In the genomic region with DNA sequence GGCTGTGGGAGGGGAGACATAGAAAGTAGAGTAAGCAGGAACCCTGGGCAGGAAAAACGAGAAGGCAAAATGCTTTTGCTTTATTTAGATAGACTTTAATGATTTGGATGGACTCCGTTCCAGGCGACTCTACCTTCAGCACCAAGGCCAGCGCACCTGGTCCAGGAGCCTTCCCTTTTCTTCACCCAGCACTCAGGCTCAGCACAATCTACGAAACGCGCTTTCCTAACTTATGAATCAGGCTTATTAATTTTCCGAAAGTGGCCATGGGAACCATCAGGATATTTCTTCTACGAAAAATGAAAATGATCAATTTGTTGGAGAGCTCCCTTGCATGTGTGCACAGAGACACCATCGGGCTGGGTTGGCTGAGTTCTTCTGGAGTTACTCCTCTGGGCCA, we compare ENCODE assay signal across 10 mouse cellular contexts. TPM values are rescaled to one million over a fixed set of nuclear protein-coding genes. Genes with fewer than 3 reads are reported as not detected.
DNase-seq lines count a peak whose midpoint lies in the region; ATAC-seq lines count a peak whose summit lies in the region.
"Had no signal": no experiment of that assay in that cellular context is flagged by ENCODE, and none has a peak within 500 bp of the region (broad histone marks: within the 10 kb centered on the region; RNA-seq: fewer than 3 reads in every experiment).

No protein-coding gene starts in this region.

- no peaks in the 10 kb centered on the region for H3K36me3 ChIP-seq in heart, embryonic 10.5 days
- no peaks in the 10 kb centered on the region for H3K36me3 ChIP-seq in midbrain, embryonic 13.5 days
- H3K36me3 ChIP-seq: heart, embryonic 13.5 days had no signal

- no peaks in the 10 kb centered on the region for H3K9me3 ChIP-seq in heart, embryonic 10.5 days
- H3K9me3 ChIP-seq in midbrain, embryonic 13.5 days, result no peaks in the 10 kb centered on the region
- H3K9me3 ChIP-seq: heart, embryonic 13.5 days had no signal

- DNase-seq in heart, embryonic 10.5 days (ENCODE audit: low spot score), result peak; percentile 85
- DNase-seq in heart, postnatal 25 days (ENCODE audit: low spot score), result no peak
- peak; percentile 21 for DNase-seq in 416B (ENCODE audit: low read depth)
- peak; percentile 16 for DNase-seq in c-Kit-positive CD71-positive TER-119-positive erythroid progenitor cells, embryonic 14.5 days (ENCODE audit: low spot score)
- DNase-seq in kidney, postnatal 4 days, result peak; percentile 88 to 90
- peak; percentile 8 for DNase-seq in thymus, postnatal 25 days
- DNase-seq in frontal cortex, adult 2 months (ENCODE audit: extremely low spot score in 1 of 2, low spot score in 1 of 2), result no peak

- intact Hi-C loops in heart, postnatal 25 days (cut with DNase I), result no loop called here

- peaks cover 19% of the 10 kb centered on the region for H3K4me1 ChIP-seq in heart, embryonic 10.5 days
- H3K4me1 ChIP-seq in midbrain, embryonic 13.5 days (replicated peaks), result peaks cover 24% of the 10 kb centered on the region

- no peak overlapping the region for H3K27ac ChIP-seq in heart, embryonic 10.5 days
- no peak overlapping the region for H3K27ac ChIP-seq in midbrain, embryonic 13.5 days
- H3K27ac ChIP-seq: heart, embryonic 13.5 days had no signal

- 7% methylated on average over 10 of the region's 10 CpGs for WGBS in heart, embryonic 10.5 days
- WGBS in midbrain, embryonic 13.5 days, result 4% methylated on average over 10 of the region's 10 CpGs

- no peak overlapping the region for H3K4me2 ChIP-seq in midbrain, embryonic 13.5 days (replicated peaks)
- H3K4me2 ChIP-seq: heart, embryonic 13.5 days had no signal

- H3K27me3 ChIP-seq in heart, embryonic 10.5 days (ENCODE audit: insufficient read depth, poor library complexity, severe bottlenecking), result peaks cover 83% of the 10 kb centered on the region
- H3K27me3 ChIP-seq in midbrain, embryonic 13.5 days, result peaks cover 95% of the 10 kb centered on the region

- ATAC-seq in midbrain, embryonic 13.5 days, result no peak

- no peak overlapping the region for H3K9ac ChIP-seq in midbrain, embryonic 13.5 days (replicated peaks)
- H3K9ac ChIP-seq: heart, embryonic 13.5 days had no signal

- no peak overlapping the region for H3K4me3 ChIP-seq in heart, embryonic 10.5 days
- H3K4me3 ChIP-seq in midbrain, embryonic 13.5 days (replicated peaks), result no peak overlapping the region
- H3K4me3 ChIP-seq: heart, embryonic 13.5 days had no signal

RNA-seq across cellular contexts. Expression of a gene that starts 16.4 kb away (rescaled TPM):
- polyA plus RNA-seq in heart, embryonic 10.5 days (2016; fragmentation: Nextera tagmentation; extraction: Ambion mirVana), result not detected in 2 replicates
- not detected for total RNA-seq in heart, postnatal 25 days (2021)
- polyA plus RNA-seq in frontal cortex, adult 2 months (2012; rRNA removed), result not detected in 2 replicates
- polyA plus RNA-seq in midbrain, embryonic 13.5 days (2015; fragmentation: Nextera tagmentation; extraction: Ambion mirVana), result 0.70 and 0.71 TPM in 2 replicates
- total RNA-seq: neutrophil, adult 5-6 weeks had no signal
- polyA plus RNA-seq: heart, embryonic 13.5 days had no signal

RNA-seq across cellular contexts. Expression of a gene that starts 57.8 kb away (rescaled TPM):
- 23.9 and 29.6 TPM in 2 replicates for polyA plus RNA-seq in heart, embryonic 10.5 days (2016; fragmentation: Nextera tagmentation; extraction: Ambion mirVana)
- 10 to 100 TPM; 59.2 to 64.0 TPM for total RNA-seq in heart, postnatal 25 days (2021)
- 40.2 and 44.4 TPM in 2 replicates for polyA plus RNA-seq in frontal cortex, adult 2 months (2012; rRNA removed)
- 7.7 and 8.1 TPM in 2 replicates for polyA plus RNA-seq in midbrain, embryonic 13.5 days (2015; fragmentation: Nextera tagmentation; extraction: Ambion mirVana)

Comparison
In these comparisons a context has a peak if more than half of its experiments do, and no peak if none do; other contexts are left out.
1. DNase-seq: peak in heart, embryonic 10.5 days (single experiment), 416B (single experiment), c-Kit-positive CD71-positive TER-119-positive erythroid progenitor cells, embryonic 14.5 days (single experiment), kidney, postnatal 4 days (2 of 2) and thymus, postnatal 25 days (single experiment); none in heart, postnatal 25 days (single experiment) and frontal cortex, adult 2 months (0 of 2).